Mouse (Mus musculus): ENCODE results near the gene Syt17. TPM values are rescaled to one million over a fixed set of nuclear protein-coding genes. Genes with fewer than 3 reads are reported as not detected.

The Syt17 gene
- polyA plus RNA-seq, 1 experiment = not detected

DNA sequence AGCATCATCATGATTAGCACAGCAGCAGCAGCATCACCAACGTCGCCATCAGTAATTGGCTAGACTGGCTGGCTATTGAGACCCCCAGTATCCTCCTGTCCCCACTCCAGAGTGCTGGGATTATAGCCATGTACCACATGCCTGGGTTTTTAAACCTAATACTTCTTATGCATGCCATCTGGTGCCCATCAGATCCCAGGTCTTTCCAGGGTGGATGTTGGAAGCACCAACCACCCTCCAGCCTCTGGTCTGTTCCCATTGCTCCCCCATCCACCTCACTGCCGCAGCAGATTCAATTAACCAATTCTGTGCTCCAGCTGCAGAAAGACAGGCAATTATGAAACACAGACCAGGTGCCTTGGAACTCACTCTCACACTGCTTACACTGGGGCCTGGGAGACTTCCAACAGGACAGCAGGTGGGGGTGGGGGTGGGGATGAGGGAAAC, 45.4 kb downstream of the Syt17 start:
- TF ChIP-seq POLR2A (IDR thresholded peaks at IDR 0.05; ENCODE audit: insufficient read depth, low read depth, low read length) = no peak
- TF ChIP-seq CTCF (IDR thresholded peaks at IDR 0.05; ENCODE audit: insufficient read depth, low read depth, low read length) = no peak
- Histone ChIP-seq H3K27ac (ENCODE audit: insufficient read depth, low read depth, low read length) (no peak overlapping the region), H3K4me3 (ENCODE audit: insufficient read depth, low read depth, low read length) (no peak overlapping the region), H3K4me1 (ENCODE audit: control insufficient read depth, insufficient read depth, low read length) (peaks cover 9% of the 10 kb centered on the region; the same call in 1 of the 2 replicates)
- WGBS = 63% methylated on average over 3 of the region's 3 CpGs

GRCm38 (mm10) chr7:118401949-118402348, 46.1 kb downstream of the Syt17 start:
- H3K4me1 ChIP-seq (ENCODE audit: control insufficient read depth, insufficient read depth, low read length) = peaks cover 9% of the 10 kb centered on the region; the same call in 1 of the 2 replicates
- H3K4me3 ChIP-seq (ENCODE audit: insufficient read depth, low read depth, low read length) = no peak overlapping the region
- no peak overlapping the region for H3K27ac ChIP-seq (ENCODE audit: insufficient read depth, low read depth, low read length)
- TF ChIP-seq CTCF (IDR thresholded peaks at IDR 0.05; ENCODE audit: insufficient read depth, low read depth, low read length) (no peak), POLR2A (IDR thresholded peaks at IDR 0.05; ENCODE audit: insufficient read depth, low read depth, low read length) (no peak)
- 73% methylated on average over 5 of the region's 5 CpGs for WGBS

- TF ChIP-seq CTCF (IDR thresholded peaks at IDR 0.05; ENCODE audit: insufficient read depth, low read depth, low read length) (no peak), POLR2A (IDR thresholded peaks at IDR 0.05; ENCODE audit: insufficient read depth, low read depth, low read length) (no peak)
- H3K4me1 ChIP-seq (ENCODE audit: control insufficient read depth, insufficient read depth, low read length) = 0 out of 2 replicates have a peak, but pooled peaks cover 3% of the 10 kb centered on the region
- 85% methylated on average over 9 of the region's 9 CpGs for WGBS
- no peak overlapping the region for H3K27ac ChIP-seq (ENCODE audit: insufficient read depth, low read depth, low read length)
- no peak overlapping the region for H3K4me3 ChIP-seq (ENCODE audit: insufficient read depth, low read depth, low read length)
Observed at GRCm38 (mm10) chr7:118399764-118400163, 48.3 kb downstream of the Syt17 start.

GRCm38 (mm10) chr7:118390705-118391104, 57.3 kb downstream of the Syt17 start:
- Histone ChIP-seq H3K27ac (ENCODE audit: insufficient read depth, low read depth, low read length) (no peak overlapping the region), H3K4me3 (ENCODE audit: insufficient read depth, low read depth, low read length) (no peak overlapping the region), H3K4me1 (ENCODE audit: control insufficient read depth, insufficient read depth, low read length) (peaks cover 6% of the 10 kb centered on the region)
- WGBS = 73% methylated on average over 5 of the region's 5 CpGs
- no peak for TF ChIP-seq CTCF (IDR thresholded peaks at IDR 0.05; ENCODE audit: insufficient read depth, low read depth, low read length)
- TF ChIP-seq POLR2A (IDR thresholded peaks at IDR 0.05; ENCODE audit: insufficient read depth, low read depth, low read length) = no peak

- Histone ChIP-seq H3K4me1 (ENCODE audit: control insufficient read depth, insufficient read depth, low read length) (no peaks in the 10 kb centered on the region), H3K4me3 (ENCODE audit: insufficient read depth, low read depth, low read length) (no peak overlapping the region), H3K27ac (ENCODE audit: insufficient read depth, low read depth, low read length) (no peak overlapping the region)
- 90% methylated on average over 5 of the region's 5 CpGs for WGBS
- TF ChIP-seq POLR2A (IDR thresholded peaks at IDR 0.05; ENCODE audit: insufficient read depth, low read depth, low read length) (no peak), CTCF (IDR thresholded peaks at IDR 0.05; ENCODE audit: insufficient read depth, low read depth, low read length) (no peak)
Observed at GRCm38 (mm10) chr7:118380996-118381395, 67.0 kb downstream of the Syt17 start.

- 93% methylated on average over 3 of the region's 3 CpGs for WGBS
- no peaks in the 10 kb centered on the region for H3K4me1 ChIP-seq (ENCODE audit: control insufficient read depth, insufficient read depth, low read length)
- H3K4me3 ChIP-seq (ENCODE audit: insufficient read depth, low read depth, low read length) = no peak overlapping the region
- no peak for TF ChIP-seq CTCF (IDR thresholded peaks at IDR 0.05; ENCODE audit: insufficient read depth, low read depth, low read length)
- no peak for TF ChIP-seq POLR2A (IDR thresholded peaks at IDR 0.05; ENCODE audit: insufficient read depth, low read depth, low read length)
- no peak overlapping the region for H3K27ac ChIP-seq (ENCODE audit: insufficient read depth, low read depth, low read length)
Observed at GRCm38 (mm10) chr7:118380056-118380455, 68.0 kb downstream of the Syt17 start.

DNA sequence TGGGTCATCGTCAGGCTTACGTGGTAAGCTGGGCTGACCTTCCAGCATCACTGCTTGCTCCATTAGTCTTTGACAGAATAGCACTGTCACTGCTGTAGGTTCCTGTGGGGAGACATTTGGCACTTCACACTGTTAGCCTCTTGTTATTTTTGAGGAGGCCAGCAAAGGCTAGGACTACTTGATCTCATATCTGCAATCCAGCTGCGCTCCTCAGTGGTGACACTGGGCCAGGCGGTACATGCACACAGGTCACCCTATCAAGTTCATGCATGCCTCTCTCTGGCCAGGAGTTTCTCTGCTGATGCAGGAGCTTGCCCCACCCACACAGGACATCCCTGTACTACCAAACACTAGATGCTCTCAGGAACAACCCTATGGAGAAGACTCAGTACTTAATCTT, 71.4 kb downstream of the Syt17 start:
- TF ChIP-seq POLR2A (IDR thresholded peaks at IDR 0.05; ENCODE audit: insufficient read depth, low read depth, low read length) (no peak), CTCF (IDR thresholded peaks at IDR 0.05; ENCODE audit: insufficient read depth, low read depth, low read length) (no peak)
- no peak overlapping the region for H3K4me3 ChIP-seq (ENCODE audit: insufficient read depth, low read depth, low read length)
- H3K4me1 ChIP-seq (ENCODE audit: control insufficient read depth, insufficient read depth, low read length) = no peaks in the 10 kb centered on the region
- H3K27ac ChIP-seq (ENCODE audit: insufficient read depth, low read depth, low read length) = no peak overlapping the region
- WGBS = 97% methylated on average over 4 of the region's 4 CpGs

DNA sequence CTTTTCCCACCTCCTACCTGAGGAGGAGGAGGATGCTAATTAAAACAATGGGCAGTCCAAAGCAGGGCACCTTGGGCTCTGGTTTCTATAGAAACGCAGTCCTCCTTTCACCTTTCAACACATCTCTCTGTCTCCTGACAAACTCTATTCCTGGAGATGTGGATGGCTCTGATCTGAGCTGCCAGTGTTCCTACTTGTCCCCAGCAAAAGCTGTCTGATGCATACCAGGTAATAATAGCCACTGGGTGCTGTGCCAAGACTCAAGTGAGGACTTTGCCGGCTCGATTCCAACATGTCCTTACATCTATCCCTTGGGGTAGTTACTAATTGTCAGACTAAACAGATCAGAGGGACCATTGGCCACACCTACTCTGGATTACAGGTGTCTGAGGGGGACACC, 72.7 kb downstream of the Syt17 start:
- H3K4me3 ChIP-seq (ENCODE audit: insufficient read depth, low read depth, low read length) = no peak overlapping the region
- TF ChIP-seq CTCF (IDR thresholded peaks at IDR 0.05; ENCODE audit: insufficient read depth, low read depth, low read length) = no peak
- TF ChIP-seq POLR2A (IDR thresholded peaks at IDR 0.05; ENCODE audit: insufficient read depth, low read depth, low read length) = no peak
- no peak overlapping the region for H3K27ac ChIP-seq (ENCODE audit: insufficient read depth, low read depth, low read length)
- no peaks in the 10 kb centered on the region for H3K4me1 ChIP-seq (ENCODE audit: control insufficient read depth, insufficient read depth, low read length)
- 85% methylated on average over 3 of the region's 3 CpGs for WGBS

DNA sequence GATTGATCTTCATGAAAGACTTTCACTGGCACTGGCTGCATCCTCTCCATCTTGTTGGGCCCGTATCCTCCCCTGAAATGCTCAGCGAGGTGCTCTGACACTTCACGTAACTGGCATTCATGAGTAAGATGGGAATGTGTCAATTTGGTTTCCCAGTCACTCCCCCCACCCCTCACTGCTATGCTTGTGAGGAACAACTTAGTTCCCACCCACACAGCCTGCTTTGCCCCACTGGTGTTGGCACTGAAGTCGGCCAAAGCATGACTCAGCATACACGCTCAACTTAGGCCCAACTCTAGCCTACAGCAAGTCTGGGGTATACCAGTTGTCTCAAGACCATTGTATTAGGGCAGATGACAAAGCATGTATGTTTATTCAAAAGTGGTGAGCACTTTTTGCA, 76.7 kb downstream of the Syt17 start:
- no peaks in the 10 kb centered on the region for H3K4me1 ChIP-seq (ENCODE audit: control insufficient read depth, insufficient read depth, low read length)
- WGBS = 91% methylated on average over 5 of the region's 5 CpGs
- H3K4me3 ChIP-seq (ENCODE audit: insufficient read depth, low read depth, low read length) = no peak overlapping the region
- TF ChIP-seq CTCF (IDR thresholded peaks at IDR 0.05; ENCODE audit: insufficient read depth, low read depth, low read length) (no peak), POLR2A (IDR thresholded peaks at IDR 0.05; ENCODE audit: insufficient read depth, low read depth, low read length) (no peak)
- no peak overlapping the region for H3K27ac ChIP-seq (ENCODE audit: insufficient read depth, low read depth, low read length)

DNA sequence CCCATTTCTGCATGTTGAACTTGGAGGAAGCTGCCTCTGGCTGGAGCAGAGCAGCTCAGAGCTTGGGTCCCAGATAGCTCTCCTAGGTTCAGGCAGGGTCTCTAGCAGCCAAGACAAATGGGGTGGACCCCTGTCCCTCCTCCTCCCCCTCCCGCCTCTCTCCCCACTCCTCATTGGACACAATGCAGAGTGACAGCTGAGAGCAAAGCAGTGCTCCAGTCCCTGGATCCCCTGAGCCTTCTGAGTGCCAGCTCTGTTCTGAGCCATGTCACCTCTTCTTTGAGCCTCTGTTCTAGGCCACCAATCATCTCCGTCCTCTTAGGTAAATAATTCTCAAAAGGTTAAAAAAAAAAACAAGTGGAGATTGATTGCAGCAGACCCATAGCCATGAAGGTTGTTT, 78.3 kb downstream of the Syt17 start:
- TF ChIP-seq POLR2A (IDR thresholded peaks at IDR 0.05; ENCODE audit: insufficient read depth, low read depth, low read length) = no peak
- no peak for TF ChIP-seq CTCF (IDR thresholded peaks at IDR 0.05; ENCODE audit: insufficient read depth, low read depth, low read length)
- 79% methylated on average over 2 of the region's 2 CpGs for WGBS

More for the DNA sequence above, 78.3 kb downstream of the Syt17 start:
- Histone ChIP-seq H3K4me1 (ENCODE audit: control insufficient read depth, insufficient read depth, low read length) (peaks cover 12% of the 10 kb centered on the region), H3K27ac (ENCODE audit: insufficient read depth, low read depth, low read length) (no peak overlapping the region), H3K4me3 (ENCODE audit: insufficient read depth, low read depth, low read length) (no peak overlapping the region)
